9 mouse cellular contexts compared by ENCODE assay signal in genomic region chr15:52153421-52153820, GRCm38 (mm10).
DNase-seq lines count a peak whose midpoint lies in the region; ATAC-seq and TF ChIP-seq lines count a peak whose summit lies in the region.
"Had no signal": no experiment of that assay in that cellular context is flagged by ENCODE, and none has a peak within 500 bp of the region (broad histone marks: within the 10 kb centered on the region; RNA-seq: fewer than 3 reads in every experiment).

No protein-coding gene starts in this region.

- no peak overlapping the region for H3K4me2 ChIP-seq in kidney, postnatal 0 days (ENCODE audit: low read length)
- H3K4me2 ChIP-seq: neural tube, embryonic 12.5 days had no signal

- no peak for TF ChIP-seq POLR2A in small intestine, adult 2 months (IDR thresholded peaks at IDR 0.05; ENCODE audit: low read depth, low read length)

- no peaks in the 10 kb centered on the region for H3K4me1 ChIP-seq in kidney, postnatal 0 days (replicated peaks; ENCODE audit: insufficient read depth, low read length)
- H3K4me1 ChIP-seq in small intestine, adult 2 months (ENCODE audit: control insufficient read depth, insufficient read depth, insufficient read length, low read length): no peaks in the 10 kb centered on the region
- H3K4me1 ChIP-seq: neural tube, embryonic 12.5 days had no signal

- H3K27me3 ChIP-seq in kidney, postnatal 0 days (ENCODE audit: insufficient read depth, low read length): no peaks in the 10 kb centered on the region
- H3K27me3 ChIP-seq in small intestine, adult 2 months (ENCODE audit: control insufficient read depth, insufficient read depth, low read length): no peaks in the 10 kb centered on the region
- H3K27me3 ChIP-seq: neural tube, embryonic 12.5 days had no signal

- TF ChIP-seq CTCF in kidney, postnatal 0 days (IDR thresholded peaks at IDR 0.05; ENCODE audit: low read depth): peak; percentile 82
- TF ChIP-seq CTCF in small intestine, adult 2 months (IDR thresholded peaks at IDR 0.05; ENCODE audit: extremely low read depth, insufficient read length, insufficient replicate concordance, low read depth, low read length): peak; percentile 35; the same call in 1 of the 2 replicates

- no peak overlapping the region for H3K9ac ChIP-seq in kidney, postnatal 0 days (ENCODE audit: low read depth, low read length)
- H3K9ac ChIP-seq: neural tube, embryonic 12.5 days had no signal

- DNase-seq in heart, postnatal 14 days: peak; percentile 4 to 9
- DNase-seq in heart, postnatal 25 days (ENCODE audit: low spot score): no peak
- DNase-seq in A20 (ENCODE audit: low read depth, low spot score): peak; percentile 22
- DNase-seq in WW6 (ENCODE audit: low read depth, low spot score): peak; percentile 26
- DNase-seq in kidney, postnatal 0 days (ENCODE audit: low spot score): peak; percentile 69
- no peak for DNase-seq in urinary bladder, postnatal 14 days (ENCODE audit: low spot score)

- H3K9me3 ChIP-seq in kidney, postnatal 0 days (replicated peaks; ENCODE audit: low read length): no peaks in the 10 kb centered on the region
- H3K9me3 ChIP-seq: neural tube, embryonic 12.5 days had no signal

- WGBS in kidney, postnatal 0 days: 23% methylated on average over 5 of the region's 5 CpGs
- WGBS in small intestine, adult 2 months: 34% methylated on average over 5 of the region's 5 CpGs

- intact Hi-C loops in heart, postnatal 14 days (cut with DNase I): no loop called here
- intact Hi-C loops in heart, postnatal 25 days (cut with DNase I): loop anchor here (10.0 kb wide), 1 partner anchor 139 kb away; no protein-coding TSS in a partner anchor

- no peak overlapping the region for H3K4me3 ChIP-seq in kidney, postnatal 0 days (replicated peaks; ENCODE audit: low read depth, low read length)
- H3K4me3 ChIP-seq in small intestine, adult 2 months (ENCODE audit: low read depth, low read length): no peak overlapping the region
- H3K4me3 ChIP-seq: neural tube, embryonic 12.5 days had no signal

- H3K36me3 ChIP-seq in kidney, postnatal 0 days (ENCODE audit: insufficient read depth, low read length): no peaks in the 10 kb centered on the region
- H3K36me3 ChIP-seq in small intestine, adult 2 months (ENCODE audit: control insufficient read depth, insufficient read depth, low read length): no peaks in the 10 kb centered on the region
- H3K36me3 ChIP-seq: neural tube, embryonic 12.5 days had no signal

- H3K27ac ChIP-seq in kidney, postnatal 0 days: no peak overlapping the region
- H3K27ac ChIP-seq in small intestine, adult 2 months (ENCODE audit: insufficient read depth, low read depth, low read length): no peak overlapping the region
- H3K27ac ChIP-seq: neural tube, embryonic 12.5 days had no signal

- ATAC-seq in kidney, postnatal 0 days (replicated peaks; ENCODE audit: low FRiP score, low read depth): no peak
- no peak for ATAC-seq in granulocyte monocyte progenitor cell, adult 5-6 weeks (replicated peaks; ENCODE audit: poor library complexity, severe bottlenecking)

Comparison
In these comparisons a context has a peak if more than half of its experiments do, and no peak if none do; other contexts are left out.
1. DNase-seq: peak in heart, postnatal 14 days (2 of 2), A20 (single experiment), WW6 (single experiment) and kidney, postnatal 0 days (single experiment); none in heart, postnatal 25 days (single experiment) and urinary bladder, postnatal 14 days (single experiment).